Mouse (Mus musculus) spleen, adult 10 weeks (tissue): ENCODE data around the gene Sema3f. TPM values are rescaled to one million over a fixed set of nuclear protein-coding genes. Genes with fewer than 3 reads are reported as not detected.

Experiments used
- polyA plus RNA-seq: library from polyadenylated mRNA; stranded (reverse); fragments of 350-450 nt; fragmentation: Illumina TruSeq; extraction: RNeasy Lipid Tissue Mini Kit (QIAGEN cat#74804); gene quantifications from one replicate; pipeline ENCODE4 v1.2.3, GENCODE M21; 2015; ENCODE audit warnings: low replicate concordance; ENCODE audit not compliant: insufficient read depth

Gene Sema3f
- polyA plus RNA-seq = 17.7 TPM

DNA sequence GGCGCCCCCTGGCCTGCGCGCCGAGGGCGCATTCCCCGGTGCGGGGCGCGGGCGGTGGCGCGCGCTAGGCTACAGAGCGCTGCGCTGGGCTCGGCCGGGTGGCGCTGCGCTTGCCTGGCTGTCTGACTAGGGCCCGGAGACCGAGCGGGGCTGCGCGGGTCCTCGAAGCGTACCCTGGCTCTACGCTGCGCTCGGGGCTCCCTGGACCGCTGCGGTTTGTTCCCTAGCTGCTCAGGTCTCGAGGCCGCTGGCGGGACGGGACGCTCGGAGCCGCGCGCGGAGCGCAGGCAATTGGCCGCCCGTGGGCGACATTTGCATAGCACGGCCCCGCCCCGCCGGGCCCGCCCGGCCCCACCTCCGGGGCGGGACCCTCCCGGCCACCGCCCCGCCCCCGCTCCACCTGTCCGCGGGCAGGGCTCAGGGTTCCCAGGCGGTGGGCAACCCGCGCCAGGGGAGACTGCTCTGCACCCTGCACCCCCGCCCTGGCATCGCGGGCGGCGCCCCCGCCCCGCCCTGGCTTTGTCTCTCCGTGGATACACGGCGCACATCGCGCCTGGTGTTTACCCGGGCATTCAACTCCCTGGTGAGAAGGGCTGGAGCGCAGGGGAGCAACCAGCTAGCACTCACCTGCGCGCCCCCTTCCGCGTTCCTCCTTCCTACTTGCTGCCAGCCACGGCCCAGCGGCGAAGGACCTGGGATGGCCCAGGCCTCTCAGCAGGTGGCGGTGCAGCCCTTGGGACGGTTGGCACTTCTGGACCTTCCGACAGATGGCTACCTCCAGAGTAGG, at the start of gene Sema3f:
Gene Sema3f, minus strand, starts transcription at position 779 of the 787 bp plus-strand sequence.

DNA sequence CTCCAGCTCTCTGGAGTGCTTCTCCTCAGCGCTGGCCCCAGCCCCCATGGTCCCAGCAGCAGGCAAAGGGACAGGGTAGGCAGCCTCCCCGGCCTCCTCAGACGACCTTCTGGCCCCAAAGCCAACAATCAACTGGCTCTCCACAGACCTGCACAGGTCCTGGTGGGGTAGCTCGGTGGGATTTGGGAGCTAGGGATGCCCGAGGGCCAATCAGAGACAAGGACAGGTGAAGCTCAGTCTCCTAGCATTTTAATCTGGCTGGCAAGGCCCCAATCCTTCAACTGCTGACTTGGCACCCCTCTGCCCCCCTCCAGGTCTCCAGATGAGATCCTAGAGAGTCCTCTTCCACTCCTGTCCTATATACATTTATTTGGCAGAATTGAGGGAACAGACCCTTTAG, 30.8 kb downstream of the Sema3f start, which contains the start of gene Gnat1:
Gene Gnat1, minus strand, starts transcription at position 212 of the 400 bp plus-strand sequence.

DNA sequence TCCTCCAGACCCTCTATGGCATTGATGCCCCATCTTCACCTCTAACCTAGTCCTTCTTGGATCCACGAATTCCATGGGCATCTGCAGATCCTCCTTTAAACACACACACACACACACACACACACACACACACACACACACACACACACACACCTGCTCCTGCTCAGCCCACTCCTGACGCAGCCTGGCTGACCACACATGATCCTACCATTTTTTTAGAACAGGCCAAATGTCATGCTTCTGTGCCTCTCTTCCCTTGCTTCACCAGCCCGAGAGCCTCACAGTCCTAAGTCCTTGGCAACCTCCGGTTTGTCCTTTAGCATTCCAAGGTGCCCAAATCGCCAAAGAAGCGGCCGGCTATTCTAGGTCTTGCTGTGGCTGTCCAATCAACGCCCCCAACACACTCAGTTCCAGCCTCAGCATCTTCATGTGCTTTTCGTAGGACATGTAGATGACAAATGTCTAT, 40.8 kb downstream of the Sema3f start, which contains the start of gene Slc38a3:
Gene Slc38a3, minus strand, starts transcription at position 51 of the 466 bp plus-strand sequence.

DNA sequence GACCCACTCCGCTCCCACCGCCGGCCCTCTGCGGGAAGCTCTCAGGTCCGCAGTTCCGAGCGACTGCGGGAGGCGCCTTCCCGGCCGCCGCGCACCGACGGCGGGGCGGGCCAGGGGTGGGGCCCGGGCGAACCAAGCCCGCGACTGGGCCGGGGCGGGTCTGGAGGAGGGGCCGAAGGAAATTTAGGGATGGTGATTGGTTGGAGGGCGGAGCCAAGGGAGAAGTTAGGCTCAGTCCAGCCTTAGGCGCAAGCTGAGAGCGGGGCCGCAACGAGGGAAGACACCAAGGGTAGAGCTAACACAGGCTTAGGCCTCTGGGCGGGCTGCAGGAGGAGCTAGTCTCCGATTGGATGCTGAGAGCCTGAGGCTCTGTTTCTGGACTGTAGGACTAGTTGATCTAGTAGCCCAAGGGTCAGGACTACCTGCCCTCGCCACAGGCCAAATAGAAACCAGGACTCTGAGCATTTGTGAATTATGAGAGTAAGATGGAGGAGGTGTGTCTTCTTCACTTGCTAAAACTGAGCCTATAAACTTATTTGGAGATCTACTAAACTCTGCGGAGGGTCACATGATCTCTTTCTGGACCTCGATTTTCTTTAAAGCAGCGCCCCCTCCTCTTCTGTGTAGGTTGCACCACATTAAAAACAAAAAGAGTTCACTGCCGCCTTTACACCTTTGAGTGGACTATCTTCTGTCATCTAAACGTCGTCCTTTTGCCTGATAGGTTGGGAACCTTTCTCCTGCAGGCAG, 74.8 kb downstream of the Sema3f start, which contains the start of gene Gnai2:
Gene Gnai2, minus strand, starts transcription at position 89 of the 750 bp plus-strand sequence.

Other genes with a start within 250 kb of the Sema3f start
- gene Tmem115, start 176.5 kb downstream of the Sema3f start, polyA plus RNA-seq = 5.3 TPM
- gene Cyb561d2, start 168.3 kb downstream of the Sema3f start, polyA plus RNA-seq = 11.6 TPM
- gene Nprl2, start 168.2 kb downstream of the Sema3f start, polyA plus RNA-seq = 20.9 TPM
- gene Zmynd10, start 163.2 kb downstream of the Sema3f start, polyA plus RNA-seq = 0.14 TPM
- gene Rassf1, start 158.9 kb downstream of the Sema3f start, polyA plus RNA-seq = 39.0 TPM
- 30.9 TPM for gene Tusc2, start 147.2 kb downstream of the Sema3f start, polyA plus RNA-seq
- 3.6 TPM for gene Hyal2, start 142.5 kb downstream of the Sema3f start, polyA plus RNA-seq
- 4.6 TPM for gene Hyal1, start 133.5 kb downstream of the Sema3f start, polyA plus RNA-seq
- gene Naa80, start 131.6 kb downstream of the Sema3f start, polyA plus RNA-seq = 2.7 TPM
- gene Hyal3, start 129.7 kb downstream of the Sema3f start, polyA plus RNA-seq = 0.12 TPM
- gene Ifrd2, start 122.8 kb downstream of the Sema3f start, polyA plus RNA-seq = 38.0 TPM
- gene Sema3b, start 101.2 kb downstream of the Sema3f start, polyA plus RNA-seq = 1.8 TPM
- 273 TPM for gene Gnai2, start 75.1 kb downstream of the Sema3f start, polyA plus RNA-seq
- gene Slc38a3, start 40.9 kb downstream of the Sema3f start, polyA plus RNA-seq = not detected
- gene Gnat1, start 30.8 kb downstream of the Sema3f start, polyA plus RNA-seq = not detected
- 334 TPM for gene Rbm5, start 60.5 kb upstream of the Sema3f start, polyA plus RNA-seq
- 155 TPM for gene Rbm6, start 162.8 kb upstream of the Sema3f start, polyA plus RNA-seq
- 3.9 TPM for gene Mon1a, start 177.7 kb upstream of the Sema3f start, polyA plus RNA-seq
- gene Mst1r, start 196.4 kb upstream of the Sema3f start, polyA plus RNA-seq = 0.36 TPM
- gene Actl11, start 218.0 kb upstream of the Sema3f start, polyA plus RNA-seq = not detected
- gene Camkv, start 225.2 kb upstream of the Sema3f start, polyA plus RNA-seq = not detected
- gene Traip, start 239.7 kb upstream of the Sema3f start, polyA plus RNA-seq = 4.5 TPM